ENCODE assay signal across 9 mouse cellular contexts in genomic region chr2:61802656-61803251, GRCm38 (mm10). TPM values are rescaled to one million over a fixed set of nuclear protein-coding genes. Genes with fewer than 3 reads are reported as not detected.
DNase-seq lines count a peak whose midpoint lies in the region; ATAC-seq and TF ChIP-seq lines count a peak whose summit lies in the region.
"Had no signal": no experiment of that assay in that cellular context is flagged by ENCODE, and none has a peak within 500 bp of the region (broad histone marks: within the 10 kb centered on the region; RNA-seq: fewer than 3 reads in every experiment).

TSS of gene Tbr1 (plus strand) at chr2:61802930.

- 0 out of 2 replicates have a peak, but pooled peaks have one; percentile 20 for ATAC-seq in hindbrain, embryonic 12.5 days (ENCODE audit: low FRiP score)
- ATAC-seq in limb, embryonic 14.5 days (ENCODE audit: low FRiP score, low read depth) = peak; percentile 24; the same call in 1 of the 2 replicates

- H3K4me2 ChIP-seq in hindbrain, embryonic 12.5 days (replicated peaks) = no peak within 1 kb of the TSS
- H3K4me2 ChIP-seq in limb, embryonic 14.5 days (replicated peaks; ENCODE audit: low read depth, low read length, severe bottlenecking) = no peak within 1 kb of the TSS

- no peak for DNase-seq in layer of hippocampus, adult 18-20 months (ENCODE audit: low spot score in 2 of 2)
- no peak for DNase-seq in layer of hippocampus, adult 9-11 months
- DNase-seq in limb, embryonic 14.5 days (ENCODE audit: low spot score) = no peak
- DNase-seq in right cerebral cortex, postnatal 25 days = peak; percentile 43
- DNase-seq in thymus, adult 2 months = no peak
- no peak for DNase-seq in ovary, postnatal 10 days (ENCODE audit: low spot score)

- no peaks in the 10 kb centered on the region for H3K9me3 ChIP-seq in hindbrain, embryonic 12.5 days (replicated peaks)
- H3K9me3 ChIP-seq in limb, embryonic 14.5 days (ENCODE audit: control insufficient read depth, low read length) = no peaks in the 10 kb centered on the region

- TF ChIP-seq CTCF in cortical plate, adult 2 months (IDR thresholded peaks at IDR 0.05; ENCODE audit: extremely low read depth, insufficient read depth, low read length) = no peak
- no peak for TF ChIP-seq CTCF in thymus, adult 2 months (IDR thresholded peaks at IDR 0.05; ENCODE audit: borderline replicate concordance, control insufficient read depth, extremely low read depth, insufficient read depth, low read length, poor library complexity)

- no peaks in the 10 kb centered on the region; the same call in 1 of the 2 replicates for H3K4me1 ChIP-seq in cortical plate, adult 2 months (ENCODE audit: control insufficient read depth, insufficient read depth, low read length)
- H3K4me1 ChIP-seq in hindbrain, embryonic 12.5 days = peaks cover 11% of the 10 kb centered on the region
- peaks cover 10% of the 10 kb centered on the region for H3K4me1 ChIP-seq in limb, embryonic 14.5 days (ENCODE audit: control insufficient read depth, insufficient read depth, low read length)
- 0 out of 2 replicates have a peak, but pooled peaks cover 7% of the 10 kb centered on the region for H3K4me1 ChIP-seq in thymus, adult 2 months (replicated peaks; ENCODE audit: control insufficient read depth, insufficient read depth, low read length)

- peak within 1 kb of the TSS; percentile 80 for H3K27ac ChIP-seq in cortical plate, adult 2 months (ENCODE audit: insufficient read depth, low read length)
- H3K27ac ChIP-seq in hindbrain, embryonic 12.5 days = no peak within 1 kb of the TSS
- H3K27ac ChIP-seq in limb, embryonic 14.5 days (replicated peaks; ENCODE audit: low read depth, low read length) = no peak within 1 kb of the TSS
- no peak within 1 kb of the TSS for H3K27ac ChIP-seq in thymus, adult 2 months (ENCODE audit: control insufficient read depth, insufficient read depth, low read length)
- H3K27ac ChIP-seq: kidney, postnatal 0 days had no signal

- H3K9ac ChIP-seq in hindbrain, embryonic 12.5 days = no peak within 1 kb of the TSS
- H3K9ac ChIP-seq in limb, embryonic 14.5 days (ENCODE audit: low read depth, low read length, severe bottlenecking) = no peak within 1 kb of the TSS

- whole genome bisulfite sequencing in hindbrain, embryonic 12.5 days = 2% methylated on average over 11 of the region's 11 CpGs
- WGBS in limb, embryonic 14.5 days = 5% methylated on average over 11 of the region's 11 CpGs
- WGBS in thymus, adult 2 months = 54% methylated on average over 11 of the region's 11 CpGs

- H3K4me3 ChIP-seq in cortical plate, adult 2 months (ENCODE audit: insufficient read depth, low read length) = peak within 1 kb of the TSS; percentile 88
- H3K4me3 ChIP-seq in hindbrain, embryonic 12.5 days = no peak within 1 kb of the TSS
- no peak within 1 kb of the TSS for H3K4me3 ChIP-seq in limb, embryonic 14.5 days (replicated peaks; ENCODE audit: low read length)
- no peak within 1 kb of the TSS for H3K4me3 ChIP-seq in thymus, adult 2 months (ENCODE audit: control insufficient read depth, insufficient read depth, low read length)

- TF ChIP-seq POLR2A in cortical plate, adult 2 months (IDR thresholded peaks at IDR 0.05; ENCODE audit: extremely low read depth, insufficient read depth, low read length) = no peak
- no peak for TF ChIP-seq POLR2A in limb, embryonic 14.5 days (IDR thresholded peaks at IDR 0.05; ENCODE audit: borderline replicate concordance, extremely low read depth, insufficient read depth, insufficient read length)
- no peak for TF ChIP-seq POLR2A in thymus, adult 2 months (IDR thresholded peaks at IDR 0.05; ENCODE audit: control insufficient read depth, extremely low read depth, insufficient read depth, low read length, poor library complexity)

- peaks cover 62% of the 10 kb centered on the region for H3K27me3 ChIP-seq in hindbrain, embryonic 12.5 days
- peaks cover 50% of the 10 kb centered on the region for H3K27me3 ChIP-seq in limb, embryonic 14.5 days (ENCODE audit: control insufficient read depth, insufficient read depth, low read length)
- peaks cover 25% of the 10 kb centered on the region for H3K27me3 ChIP-seq in thymus, adult 2 months (ENCODE audit: control insufficient read depth, insufficient read depth, low read length)

- H3K36me3 ChIP-seq in hindbrain, embryonic 12.5 days = 0 out of 2 replicates have a peak, but pooled peaks cover 4% of the 10 kb centered on the region
- no peaks in the 10 kb centered on the region for H3K36me3 ChIP-seq in limb, embryonic 14.5 days (ENCODE audit: control insufficient read depth, insufficient read depth, low read length)
- H3K36me3 ChIP-seq in thymus, adult 2 months (ENCODE audit: control insufficient read depth, insufficient read depth, low read length) = peaks cover 7% of the 10 kb centered on the region; the same call in 1 of the 2 replicates

RNA-seq across cellular contexts. Expression of gene Tbr1, which starts in this region (rescaled TPM):
- 10 to 100 TPM; 36.6 to 43.1 TPM for total RNA-seq in layer of hippocampus, adult 18-20 months (2021)
- polyA plus RNA-seq in cortical plate, adult 2 months (2012; rRNA removed) = 75.5 and 76.3 TPM in 2 replicates
- polyA plus RNA-seq in hindbrain, embryonic 12.5 days (2016; fragmentation: Nextera tagmentation; extraction: Ambion mirVana) = 0.14 and 0.54 TPM in 2 replicates
- 0.70 and 0.74 TPM in 2 replicates for polyA plus RNA-seq in limb, embryonic 14.5 days (2012; rRNA removed)
- 0.23 and 0.36 TPM in 2 replicates for polyA plus RNA-seq in limb, embryonic 14.5 days (2014; fragmentation: Nextera tagmentation; extraction: Ambion mirVana)
- 0.22 and 0.23 TPM in 2 replicates for polyA plus RNA-seq in thymus, adult 2 months (2012; rRNA removed)

Comparison
In these comparisons a context has a peak if more than half of its experiments do, and no peak if none do; other contexts are left out.
1. RNA of gene Tbr1 (polyA plus RNA-seq): 75.5 to 76.3 TPM in cortical plate, adult 2 months; 0.23 to 0.74 TPM in limb, embryonic 14.5 days, 0.14 to 0.54 TPM in hindbrain, embryonic 12.5 days and 0.22 to 0.23 TPM in thymus, adult 2 months; every median in the first group is over 10 times any median in the second.
2. Peak in ATAC-seq in hindbrain, embryonic 12.5 days; RNA of the gene not detected or under 1 TPM.
3. Peak in ATAC-seq in limb, embryonic 14.5 days; RNA of the gene not detected or under 1 TPM.